Mouse (Mus musculus) 3T3-L1 (cell line): ENCODE results near the gene Adgb.
"Not testable (repeated sequence)": the region's sequence is repeated elsewhere in the genome, so short reads cannot be mapped to it uniquely, and the experiment has no call there.

Experiments used
- DNase-seq: peaks from one replicate; pipeline ENCODE4 v3.0.0-alpha.2; 2015; ENCODE audit warnings: low read depth, low spot score

Gene Adgb

DNA sequence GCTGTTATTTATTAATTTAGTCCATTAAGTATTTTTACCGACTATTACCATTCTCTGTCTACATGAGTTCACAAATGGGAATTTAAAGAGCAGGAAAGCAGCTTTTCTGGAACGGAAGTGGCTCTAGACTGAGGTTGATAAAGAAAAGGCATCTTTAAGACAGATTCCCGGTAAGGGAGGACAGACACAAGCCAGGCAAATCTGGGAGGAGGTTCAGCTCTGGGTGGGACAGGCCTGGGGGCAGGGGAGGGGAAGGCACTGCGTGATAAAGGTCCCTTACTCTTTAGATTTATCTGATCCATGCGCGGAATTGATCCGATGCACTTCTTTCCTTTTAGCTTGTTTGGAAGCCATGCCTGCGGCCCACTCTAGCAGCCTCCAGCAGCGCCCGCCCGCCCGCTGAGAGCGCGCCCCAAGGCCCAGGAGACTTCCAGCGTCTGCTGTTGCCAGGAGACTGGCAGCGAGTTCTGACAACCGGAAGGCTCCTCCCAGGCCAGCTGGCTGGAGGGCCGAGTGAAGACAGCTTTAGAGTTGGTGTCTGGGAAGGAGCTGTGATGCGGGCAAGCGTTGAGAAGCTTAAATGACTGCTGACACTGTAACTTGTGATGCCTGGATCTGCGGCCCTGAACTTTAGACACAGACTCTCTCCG, at the start of gene Adgb:
Adgb (minus strand) TSS at position 366 of the 650 bp plus-strand sequence.
- no peak for DNase-seq

DNA sequence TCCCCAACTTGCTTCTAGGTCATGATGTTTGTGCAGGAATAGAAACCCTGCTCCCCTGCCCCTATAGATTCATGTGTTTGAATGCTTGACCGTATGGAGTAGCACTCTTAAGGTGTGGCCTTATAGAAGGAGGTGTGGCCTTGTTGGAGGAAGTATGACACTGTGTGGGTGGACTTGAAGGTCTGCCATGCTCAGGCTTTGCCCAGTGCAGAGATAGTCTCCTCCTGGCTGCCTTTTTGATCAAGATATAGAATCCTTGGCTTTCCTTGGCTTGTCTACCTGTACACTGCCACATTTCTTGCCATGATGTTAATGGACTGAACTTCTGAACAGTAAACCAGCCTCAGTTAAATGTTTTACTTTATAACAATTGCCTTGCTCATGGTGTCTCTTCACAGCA, 8.0 kb upstream of the Adgb start:
- DNase-seq, result no peak

DNA sequence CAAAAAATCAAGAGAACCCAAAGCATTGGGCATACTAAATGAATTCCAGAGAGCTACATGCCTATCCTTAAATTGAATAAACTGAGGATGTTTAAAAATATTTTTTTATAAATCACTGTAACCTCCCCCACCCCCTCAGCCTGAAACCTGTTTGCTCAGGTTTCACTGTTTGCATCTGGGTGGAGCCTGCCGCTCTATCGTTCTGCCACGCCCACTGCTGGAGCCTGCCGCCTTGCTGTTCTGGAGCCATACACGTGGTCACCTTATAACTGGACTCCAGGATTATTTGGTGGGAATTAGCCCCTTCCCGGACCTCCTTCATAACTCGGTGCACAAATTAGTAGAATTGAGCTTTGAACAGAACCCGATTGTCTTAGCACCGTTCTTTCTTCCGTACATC, 5.3 kb upstream of the Adgb start:
- not testable (repeated sequence) for DNase-seq

DNA sequence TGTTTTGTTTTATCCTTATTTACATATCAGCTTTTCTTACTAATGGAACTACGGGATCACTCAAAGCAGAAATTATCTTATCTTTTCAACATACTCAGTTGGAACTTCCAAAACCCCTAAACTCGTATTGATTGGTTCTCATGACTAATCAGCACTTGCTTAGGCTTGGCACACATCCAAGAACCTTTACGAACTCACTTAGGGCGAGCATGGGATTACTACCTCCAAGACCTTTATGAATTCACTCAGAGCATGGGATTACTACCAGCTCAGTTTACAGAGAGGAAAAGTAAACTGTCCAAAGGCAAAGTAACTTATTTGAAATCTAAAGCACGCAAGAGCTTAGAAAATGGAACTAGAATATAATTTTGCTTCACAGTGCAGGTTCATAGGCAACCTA, 4.8 kb upstream of the Adgb start:
- no peak for DNase-seq

DNA sequence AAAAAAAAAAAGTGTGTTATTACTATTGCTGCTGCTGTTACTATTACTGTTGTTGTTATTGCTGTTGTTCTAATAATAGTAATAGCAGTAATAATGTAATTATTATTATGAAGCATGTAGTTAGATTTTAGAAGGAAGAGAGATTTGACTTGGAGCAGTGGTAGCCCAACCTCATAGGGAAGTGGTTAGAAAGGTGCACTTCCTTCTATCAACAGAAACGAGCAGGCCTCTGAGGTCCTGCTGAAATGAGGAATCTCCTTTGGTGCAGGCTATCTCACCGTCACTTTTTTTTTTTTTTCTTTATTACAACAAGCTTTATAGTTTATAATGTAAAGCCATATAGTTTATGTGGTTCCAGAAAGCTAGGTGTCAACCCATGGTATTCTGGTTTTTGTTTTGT, 4.4 kb upstream of the Adgb start:
- DNase-seq, result no peak

DNA sequence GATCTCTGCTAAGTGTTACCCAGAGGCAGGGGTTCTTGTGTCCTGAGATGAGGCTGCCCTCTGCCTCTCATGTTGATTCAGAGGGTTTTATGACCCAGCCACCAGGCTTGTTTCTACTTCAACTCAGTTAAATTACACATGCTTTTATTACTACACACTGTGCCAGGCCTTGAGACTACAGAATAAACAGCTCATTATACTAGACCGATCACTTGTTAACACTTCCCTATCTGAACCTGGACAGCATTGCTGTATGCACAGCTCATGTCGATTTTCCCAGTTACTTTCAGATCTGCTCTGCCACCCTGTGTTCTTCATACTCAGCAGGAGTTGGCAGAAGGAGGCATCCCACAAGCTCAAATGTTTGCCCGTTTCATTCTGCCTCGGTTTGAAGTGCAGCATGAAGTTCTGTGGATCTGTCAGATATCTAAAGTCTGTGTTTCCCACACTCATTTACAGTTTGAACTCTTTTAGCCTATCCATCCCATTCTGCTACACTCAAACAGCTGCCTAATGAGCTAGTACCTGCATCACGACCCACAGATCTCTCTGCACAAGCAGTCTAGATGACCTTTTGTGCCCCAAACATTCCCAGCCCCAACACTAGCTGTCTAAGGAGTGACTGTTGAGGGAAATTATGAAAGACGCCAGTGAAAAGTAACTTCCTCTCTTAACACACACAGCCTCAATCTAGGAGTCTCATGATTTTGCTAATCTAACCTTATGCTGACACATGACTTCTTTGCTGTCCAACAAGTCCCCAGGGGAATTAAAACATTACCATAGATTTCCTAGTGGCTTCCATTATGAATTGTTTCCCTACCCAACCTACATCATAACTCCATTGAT, 3.2 kb downstream of the Adgb start:
- no peak for DNase-seq

DNA sequence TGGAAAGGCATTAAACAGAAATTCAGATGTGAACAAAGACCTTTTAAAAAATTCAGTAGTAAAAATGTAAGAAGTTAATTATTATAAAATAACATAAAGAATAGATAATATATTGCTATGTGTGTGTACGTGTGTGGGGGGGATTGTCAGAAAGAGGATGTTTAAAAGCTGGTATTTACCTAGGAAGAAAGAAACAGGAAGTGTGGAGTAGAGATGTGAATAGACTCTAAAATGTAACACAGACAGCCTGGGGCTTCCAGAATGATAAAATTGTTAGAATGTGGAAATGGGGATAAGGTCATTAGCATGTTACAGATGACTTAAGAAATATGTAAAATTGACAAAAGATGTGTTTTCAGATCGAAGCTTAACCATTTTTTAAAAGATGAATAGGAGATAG, 12.0 kb downstream of the Adgb start:
- no peak for DNase-seq

DNA sequence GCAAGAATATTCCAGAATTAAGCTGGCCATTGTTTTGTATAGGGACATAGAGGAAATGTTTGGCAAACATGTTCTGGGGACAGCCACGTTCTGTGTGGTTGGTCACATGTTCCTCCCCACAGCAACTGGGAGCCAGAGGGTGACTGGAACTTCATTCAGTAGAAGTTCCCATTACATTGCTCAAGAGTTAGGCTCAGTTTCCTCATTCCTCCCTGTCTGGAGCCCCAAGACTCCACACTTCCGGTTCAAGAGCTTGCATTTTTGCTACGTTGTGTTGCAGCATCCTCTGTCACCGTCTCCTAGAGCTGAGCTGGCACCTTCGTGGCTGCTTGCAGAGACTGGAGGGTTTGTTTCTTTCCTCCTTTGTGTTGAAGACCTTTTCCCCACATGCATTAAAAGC, 15.1 kb downstream of the Adgb start:
- peak; percentile 9 for DNase-seq

DNA sequence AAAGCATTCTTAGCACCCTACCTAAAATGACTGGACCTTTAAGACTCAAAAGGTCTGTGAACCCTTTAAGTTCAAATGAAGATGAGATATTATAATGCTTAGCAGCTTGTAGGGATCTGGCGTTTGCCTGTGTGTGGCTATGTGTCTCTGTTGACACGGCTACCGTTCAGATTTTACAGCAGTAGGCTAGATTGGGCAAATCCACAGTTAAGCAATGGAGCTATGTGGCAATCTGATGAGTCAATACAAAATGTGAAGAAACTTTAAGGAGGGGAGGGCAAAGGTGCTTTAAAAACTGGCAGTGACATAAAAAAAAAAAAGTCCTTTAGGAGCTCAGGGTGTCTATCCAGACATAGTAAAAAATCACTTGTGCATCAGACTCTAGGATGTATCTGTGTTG, 23.1 kb downstream of the Adgb start:
- peak; percentile 61 for DNase-seq

DNA sequence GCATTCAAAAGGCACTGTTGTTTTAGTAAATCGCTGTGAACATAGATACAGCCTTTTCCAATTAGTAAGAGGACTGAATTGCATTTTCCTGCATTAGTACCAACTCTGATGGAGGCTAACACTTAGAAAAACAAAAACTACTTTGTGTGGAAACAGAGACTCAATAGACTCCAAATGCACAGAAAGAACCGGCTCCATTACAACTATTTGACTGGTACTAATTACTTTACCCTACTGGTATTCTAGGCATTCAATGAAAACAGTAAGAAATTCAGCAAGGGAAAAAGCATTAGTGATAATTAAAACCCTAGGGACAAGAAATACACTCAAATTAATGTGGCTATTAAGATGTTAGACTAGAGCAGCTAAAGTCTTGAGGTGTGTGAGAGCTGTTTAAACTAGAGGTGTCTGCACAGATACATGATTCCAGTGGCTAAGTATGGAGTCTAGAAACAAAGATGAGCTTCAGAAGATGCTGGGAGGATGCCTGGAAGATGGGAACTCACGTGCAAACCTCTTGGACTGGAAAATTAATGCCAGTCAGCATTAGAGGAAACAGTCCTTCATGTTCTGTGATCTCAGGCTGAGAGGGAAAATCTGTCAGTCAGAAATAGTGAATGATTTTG, 27.2 kb downstream of the Adgb start:
- DNase-seq, result no peak

DNA sequence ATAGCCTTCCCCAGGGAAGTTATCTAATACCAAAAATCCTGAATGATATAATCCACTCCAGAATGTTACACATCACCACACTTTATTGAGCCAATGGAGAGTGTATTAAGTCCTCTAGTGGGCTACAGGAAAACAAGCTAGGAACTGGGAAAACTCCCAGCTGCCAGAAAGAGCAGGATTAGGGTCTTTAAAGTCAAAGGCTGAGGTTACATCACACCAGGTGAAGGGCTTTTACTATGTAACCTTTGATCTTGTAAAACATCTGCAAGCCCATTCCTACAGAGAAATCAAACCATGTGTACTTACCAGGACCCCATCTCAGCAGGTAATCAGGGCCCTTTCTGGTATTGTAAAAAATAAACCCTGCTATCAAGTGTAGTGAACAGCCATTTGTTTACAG, 28.6 kb downstream of the Adgb start:
- no peak for DNase-seq

DNA sequence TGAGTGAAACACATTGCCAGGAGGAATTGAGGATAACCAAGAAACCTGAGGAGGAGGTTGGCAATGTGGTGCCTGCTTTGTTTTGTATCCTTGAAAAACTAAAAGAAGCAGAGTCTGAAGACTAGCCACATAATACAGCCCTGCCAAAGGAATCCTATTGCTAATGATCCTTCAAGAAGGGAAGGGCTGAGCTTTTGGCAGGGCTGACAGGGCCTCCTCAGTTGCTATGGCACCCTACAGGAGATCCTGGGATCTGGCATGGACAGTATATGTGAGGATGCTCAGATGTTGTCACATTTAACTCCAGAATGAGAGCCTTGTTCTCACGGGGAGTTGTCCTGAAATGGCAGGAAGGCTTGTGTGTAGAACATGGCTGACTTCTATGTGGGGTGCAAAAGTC, 37.1 kb downstream of the Adgb start:
- DNase-seq, result no peak

DNA sequence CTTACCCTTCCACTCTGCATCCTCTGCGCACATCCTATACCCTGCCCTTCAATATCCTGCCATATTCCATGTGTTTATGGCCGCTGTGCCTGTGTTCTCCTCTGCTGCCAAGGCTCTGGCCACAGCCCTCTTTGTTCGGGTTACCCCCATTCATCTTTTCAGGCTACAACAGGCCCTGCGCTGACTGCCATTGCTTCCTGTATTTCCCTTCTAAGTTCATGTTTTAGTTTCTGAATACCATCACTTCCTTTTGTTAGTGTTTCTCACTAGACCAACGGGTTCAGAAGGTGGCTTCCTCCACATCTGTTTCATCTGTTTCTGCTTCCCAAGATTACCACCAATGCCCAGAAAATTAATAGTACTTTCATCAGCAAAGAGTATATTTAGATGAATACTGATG, 42.5 kb downstream of the Adgb start:
- DNase-seq, result no peak

DNA sequence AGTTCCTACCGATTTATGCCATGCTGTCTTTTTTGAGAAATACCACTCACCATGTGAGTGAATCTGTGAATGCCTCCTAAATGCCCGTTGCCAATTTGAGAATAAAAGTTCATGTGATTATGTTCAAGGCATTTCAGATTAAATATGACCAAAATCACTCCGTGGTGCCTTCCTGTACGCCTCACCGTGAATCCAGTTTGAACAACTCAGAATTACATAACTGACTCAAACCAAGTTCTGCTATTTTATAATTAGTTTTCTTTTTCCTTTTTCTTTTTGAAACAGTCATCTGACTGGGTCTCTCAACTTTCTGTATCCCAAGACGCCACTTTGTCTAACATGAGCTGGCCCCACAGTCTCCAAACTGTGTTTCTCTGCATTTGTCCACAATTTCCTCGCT, 43.1 kb downstream of the Adgb start:
- no peak for DNase-seq

DNA sequence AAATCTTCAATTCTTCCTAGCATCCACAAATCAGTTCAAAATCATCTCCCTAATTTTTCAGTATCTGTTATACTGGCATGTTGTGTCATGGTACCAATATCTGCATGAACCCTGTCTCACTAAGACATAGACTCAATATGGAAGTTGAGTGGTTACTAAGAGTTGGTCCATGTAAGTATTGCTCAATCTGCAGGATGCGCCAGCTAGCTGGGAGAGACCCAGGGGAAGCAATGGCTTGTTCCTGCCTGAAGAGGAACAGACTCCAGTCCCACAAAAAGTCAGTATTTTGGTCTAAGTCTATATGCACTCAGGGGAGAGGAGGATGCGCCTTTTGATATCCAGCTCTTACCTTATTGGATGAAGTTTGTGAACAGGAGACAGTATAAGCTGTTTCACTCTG, 47.7 kb downstream of the Adgb start:
- DNase-seq, result no peak

DNA sequence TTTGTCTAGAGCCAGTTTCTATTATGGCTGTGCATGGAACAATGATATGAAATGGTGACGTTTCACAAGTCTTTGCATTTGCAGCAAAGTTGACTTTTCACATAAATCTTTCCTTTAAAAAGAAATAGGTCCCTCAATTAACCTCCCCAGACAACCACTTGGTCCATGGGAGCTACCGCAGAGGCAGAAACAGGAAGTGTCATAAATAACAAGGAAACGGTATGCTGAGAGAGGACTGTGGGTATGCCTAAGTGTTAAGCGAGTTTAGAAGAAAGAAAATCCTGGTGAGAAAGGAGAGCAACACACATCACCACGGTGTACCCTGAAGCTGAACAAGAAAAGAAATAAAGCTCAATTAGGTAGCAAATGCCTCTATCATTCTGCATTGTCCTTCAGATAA, 61.1 kb downstream of the Adgb start:
- no peak for DNase-seq

DNA sequence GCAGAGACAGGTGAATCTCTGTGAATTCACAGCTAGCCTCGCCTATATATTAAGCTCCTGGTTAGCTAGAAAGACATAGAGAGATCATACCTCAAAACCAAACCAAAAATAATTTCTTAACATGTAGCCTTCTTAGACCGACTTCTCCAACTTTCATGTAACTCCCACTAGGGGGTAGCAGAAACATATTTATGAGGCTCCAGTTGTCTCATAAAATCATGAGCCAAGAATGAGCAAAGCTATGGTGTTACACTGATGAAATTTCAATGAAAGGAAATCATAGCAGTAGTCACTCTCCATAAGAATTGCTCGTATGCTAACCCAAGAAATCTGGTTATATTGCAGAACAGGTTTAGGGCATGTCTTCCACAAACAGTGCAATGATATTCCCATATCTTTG, 64.0 kb downstream of the Adgb start:
- DNase-seq, result peak; percentile 86

DNA sequence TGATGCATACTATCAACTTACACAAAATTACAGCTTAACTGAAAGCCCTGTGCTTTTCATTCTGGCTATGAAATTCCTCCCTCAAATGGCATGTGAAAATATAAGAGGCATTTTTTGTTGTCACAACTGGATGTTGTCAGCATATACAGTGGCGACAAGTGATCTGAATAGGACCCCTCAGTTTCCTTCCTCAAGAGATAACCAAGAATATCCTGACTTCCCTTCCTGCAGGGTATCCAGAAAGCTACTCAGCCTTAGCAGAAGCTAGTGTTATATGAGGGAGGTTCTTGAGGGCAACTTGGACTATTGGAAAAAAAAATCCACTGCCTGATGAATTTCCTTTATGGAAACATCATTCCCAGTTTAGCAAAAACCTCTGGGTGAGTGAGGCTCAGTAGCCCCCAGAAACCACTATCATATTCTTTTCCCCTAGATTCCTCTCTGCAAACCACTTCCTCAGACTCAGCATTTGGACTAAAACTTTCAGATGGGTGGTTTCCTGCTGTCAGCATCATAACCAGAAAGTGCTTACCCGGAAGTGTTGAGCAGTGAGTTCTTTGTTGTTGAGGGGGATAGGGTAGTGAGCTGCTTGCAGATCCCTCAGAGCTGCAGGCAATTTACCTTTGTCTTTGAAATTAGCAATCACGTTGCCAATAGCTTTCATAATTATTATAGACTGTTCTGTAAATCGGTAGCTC, 76.2 kb downstream of the Adgb start:
- DNase-seq, result no peak

DNA sequence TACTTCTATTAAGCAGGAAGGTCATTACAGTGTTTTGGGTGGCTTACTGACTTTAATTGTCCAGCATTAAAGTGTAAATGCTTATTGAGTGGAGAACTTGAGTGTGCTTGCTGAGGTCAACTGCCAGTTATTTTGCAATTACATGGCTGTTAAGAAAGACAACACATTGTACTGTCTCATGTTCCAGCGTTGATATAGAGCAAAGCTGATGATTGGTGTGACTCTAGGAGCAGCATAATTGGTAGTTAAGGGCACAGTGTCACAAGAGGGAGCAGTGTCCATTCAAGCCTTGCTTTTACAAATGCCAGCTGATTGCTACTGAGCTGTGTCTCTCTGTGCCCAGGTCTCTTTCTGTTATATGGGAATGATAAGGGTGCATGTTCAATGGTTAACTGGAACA, 97.5 kb downstream of the Adgb start:
- DNase-seq, result no peak

DNA sequence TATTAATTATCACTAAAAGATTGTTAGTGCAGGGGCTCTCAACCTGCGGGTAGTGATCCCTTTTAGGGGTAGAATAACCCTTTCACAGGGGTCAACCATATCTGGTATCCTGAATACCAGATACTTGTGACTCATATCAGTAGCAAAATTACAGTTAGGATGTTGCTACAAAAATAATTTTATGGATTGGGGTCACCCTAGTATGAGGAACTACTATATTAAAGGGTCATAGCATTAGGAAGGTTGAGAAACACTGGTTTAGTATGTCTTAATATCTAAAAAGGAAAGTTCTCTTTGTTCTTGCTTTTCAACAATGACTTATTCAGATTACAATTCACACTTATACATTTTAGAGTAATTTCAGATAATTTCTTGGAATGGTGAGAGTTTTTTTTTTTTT, 108.1 kb downstream of the Adgb start:
- DNase-seq, result no peak

DNA sequence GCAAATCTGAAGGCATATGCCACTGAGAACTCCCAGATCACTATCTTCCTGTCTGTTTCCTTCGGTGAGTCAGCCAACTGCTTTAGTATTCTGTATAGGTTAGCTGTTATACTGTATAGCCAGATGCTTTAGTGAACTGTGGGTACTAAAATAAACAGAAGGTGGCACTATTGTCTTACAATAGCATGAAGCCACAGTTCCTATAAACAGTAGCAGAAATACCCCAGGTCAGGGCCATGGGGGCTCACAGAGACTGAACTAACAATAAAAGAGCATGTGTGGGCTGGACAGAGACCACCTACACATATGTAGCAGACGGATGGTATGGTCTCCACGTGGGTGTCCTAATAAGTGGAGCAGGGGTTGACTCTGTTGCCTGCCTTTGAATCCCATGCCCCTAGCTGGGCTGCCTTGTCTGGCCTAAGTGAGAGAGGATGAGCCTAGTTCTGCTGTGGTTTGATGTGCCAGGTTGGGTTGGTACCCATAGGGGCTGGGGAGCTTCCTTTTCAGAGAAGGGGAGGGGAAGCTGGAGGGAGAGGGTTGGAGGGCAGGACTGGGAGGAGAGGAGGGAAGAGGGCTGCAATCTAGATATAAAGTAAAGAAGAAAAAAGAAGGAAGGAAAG, 116.4 kb downstream of the Adgb start:
- peak; percentile 85 for DNase-seq

DNA sequence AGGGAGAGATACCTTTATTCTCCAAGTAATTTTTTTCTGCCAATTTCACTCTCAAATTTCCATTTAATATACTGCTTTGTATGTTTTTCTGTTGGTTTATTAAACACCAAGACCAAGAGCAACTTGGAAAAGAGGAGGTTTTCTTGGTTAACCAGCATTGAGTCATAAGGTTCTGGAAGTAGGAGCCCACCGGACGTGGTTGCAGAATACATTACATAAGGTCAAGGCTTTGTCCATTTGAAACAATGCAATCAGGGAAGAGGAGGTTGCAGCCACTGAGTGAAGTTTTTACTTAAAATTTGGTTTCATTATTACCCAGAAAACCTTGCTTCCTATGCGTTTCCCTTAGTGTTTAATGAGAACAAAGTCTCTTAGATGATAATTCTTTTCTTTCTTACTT, 119.9 kb downstream of the Adgb start:
- peak; percentile 31 for DNase-seq
